Mouse (Mus musculus): ENCODE measurements at regions not wholly inside any gene's neighbourhood (a gene's known extent, or its start where the extent isn't known, plus 50 kb on each side); places are given as distances from the start of the nearest gene placed in this dataset.

GRCm38 (mm10) chr12:64736008-64736663, 181.6 kb upstream of the Gm527 start:
- DNase-seq, result no peak

- no peak for DNase-seq
These were observed 214.3 kb upstream of the Gm527 start for GRCm38 (mm10) chr12:64703419-64703818.

GRCm38 (mm10) chr12:64701066-64701465, 216.6 kb upstream of the Gm527 start:
- no peak for DNase-seq

- DNase-seq, result no peak
These were observed 220.9 kb upstream of the Fscb start for GRCm38 (mm10) chr12:64695343-64695742.

GRCm38 (mm10) chr12:64692196-64693169, 218.0 kb upstream of the Fscb start:
- no peak for DNase-seq

GRCm38 (mm10) chr12:64689642-64690041, 215.2 kb upstream of the Fscb start:
- no peak for DNase-seq

GRCm38 (mm10) chr12:64688618-64689017, 214.1 kb upstream of the Fscb start:
- no peak for DNase-seq

- peak; percentile 6 to 17 for DNase-seq
These were observed 166.4 kb upstream of the Fscb start for GRCm38 (mm10) chr12:64640864-64641416.

GRCm38 (mm10) chr12:64614877-64615276, 140.4 kb upstream of the Fscb start:
- DNase-seq, result no peak

Measured in cerebellum, postnatal 10 days (tissue).